Mouse (Mus musculus): ENCODE measurements around the gene Cemip2. TPM values are rescaled to one million over a fixed set of nuclear protein-coding genes. Genes with fewer than 3 reads are reported as not detected.
A peak's percentile ranks its signal among the peaks of the same experiment; 100 is the strongest.

The Cemip2 gene
- polyA plus RNA-seq, 1 experiment from 2014 or later, result 63.1 TPM

- Histone ChIP-seq H3K36me3 (peaks cover 69% of the 10 kb centered on the region), H3K27me3 (ENCODE audit: insufficient read depth, poor library complexity, severe bottlenecking) (no peaks in the 10 kb centered on the region), H3K4me1 (peaks cover 16% of the 10 kb centered on the region), H3K27ac (no peak overlapping the region), H3K4me3 (no peak overlapping the region), H3K9me3 (no peaks in the 10 kb centered on the region)
- 88% methylated on average over 5 of the region's 5 CpGs for WGBS
- DNase-seq (ENCODE audit: low spot score), result no peak
Observed at GRCm38 (mm10) chr19:21824146-21824545, 46.0 kb downstream of the Cemip2 start.

- WGBS, result 88% methylated on average over 4 of the region's 4 CpGs
- Histone ChIP-seq H3K36me3 (peaks cover 71% of the 10 kb centered on the region), H3K4me3 (no peak overlapping the region), H3K4me1 (peaks cover 8% of the 10 kb centered on the region; the same call in 1 of the 2 replicates), H3K27me3 (ENCODE audit: insufficient read depth, poor library complexity, severe bottlenecking) (no peaks in the 10 kb centered on the region), H3K27ac (no peak overlapping the region), H3K9me3 (no peaks in the 10 kb centered on the region)
- DNase-seq (ENCODE audit: low spot score), result no peak
Observed at GRCm38 (mm10) chr19:21825128-21825885, 47.2 kb downstream of the Cemip2 start.

GRCm38 (mm10) chr19:21833416-21833992 is 55.4 kb downstream of the Cemip2 start:
- H3K27ac ChIP-seq, result peak overlapping the region; percentile 8; the same call in 1 of the 2 replicates
- DNase-seq (ENCODE audit: low spot score), result no peak
- no peaks in the 10 kb centered on the region for H3K4me1 ChIP-seq
- no peaks in the 10 kb centered on the region for H3K27me3 ChIP-seq (ENCODE audit: insufficient read depth, poor library complexity, severe bottlenecking)
- H3K36me3 ChIP-seq, result peaks cover 88% of the 10 kb centered on the region
- WGBS, result 82% methylated on average over 12 of the region's 12 CpGs
- no peaks in the 10 kb centered on the region for H3K9me3 ChIP-seq
- H3K4me3 ChIP-seq, result no peak overlapping the region

GRCm38 (mm10) chr19:21834952-21835351 is 56.8 kb downstream of the Cemip2 start:
- Histone ChIP-seq H3K36me3 (peaks cover 84% of the 10 kb centered on the region), H3K4me1 (no peaks in the 10 kb centered on the region), H3K4me3 (no peak overlapping the region), H3K27ac (no peak overlapping the region), H3K9me3 (no peaks in the 10 kb centered on the region), H3K27me3 (ENCODE audit: insufficient read depth, poor library complexity, severe bottlenecking) (no peaks in the 10 kb centered on the region)
- no peak for DNase-seq (ENCODE audit: low spot score)
- 60% methylated on average over 7 of the region's 7 CpGs for WGBS

GRCm38 (mm10) chr19:21850721-21851120 is 72.6 kb downstream of the Cemip2 start:
- 80% methylated on average over 10 of the region's 10 CpGs for WGBS
- no peak for DNase-seq (ENCODE audit: low spot score)
- no peak overlapping the region for H3K4me3 ChIP-seq
- no peaks in the 10 kb centered on the region for H3K27me3 ChIP-seq (ENCODE audit: insufficient read depth, poor library complexity, severe bottlenecking)
- peaks cover 90% of the 10 kb centered on the region for H3K36me3 ChIP-seq
- H3K27ac ChIP-seq, result no peak overlapping the region
- no peaks in the 10 kb centered on the region for H3K4me1 ChIP-seq
- no peaks in the 10 kb centered on the region for H3K9me3 ChIP-seq

- Histone ChIP-seq H3K27ac (no peak overlapping the region), H3K4me1 (peaks cover 3% of the 10 kb centered on the region; the same call in 1 of the 2 replicates), H3K4me3 (no peak overlapping the region), H3K36me3 (peaks cover 69% of the 10 kb centered on the region), H3K9me3 (no peaks in the 10 kb centered on the region), H3K27me3 (ENCODE audit: insufficient read depth, poor library complexity, severe bottlenecking) (no peaks in the 10 kb centered on the region)
- 86% methylated on average over 5 of the region's 5 CpGs for WGBS
- DNase-seq (ENCODE audit: low spot score), result no peak
Observed at GRCm38 (mm10) chr19:21854526-21855228, 76.5 kb downstream of the Cemip2 start.

GRCm38 (mm10) chr19:21855421-21856128 is 77.4 kb downstream of the Cemip2 start:
- Histone ChIP-seq H3K4me1 (peaks cover 5% of the 10 kb centered on the region; the same call in 1 of the 2 replicates), H3K36me3 (peaks cover 64% of the 10 kb centered on the region), H3K4me3 (no peak overlapping the region), H3K27me3 (ENCODE audit: insufficient read depth, poor library complexity, severe bottlenecking) (no peaks in the 10 kb centered on the region), H3K27ac (no peak overlapping the region), H3K9me3 (no peaks in the 10 kb centered on the region)
- no peak for DNase-seq (ENCODE audit: low spot score)
- WGBS, result 67% methylated on average over 8 of the region's 8 CpGs

GRCm38 (mm10) chr19:21858846-21859521 is 80.8 kb downstream of the Cemip2 start:
- peaks cover 5% of the 10 kb centered on the region; the same call in 1 of the 2 replicates for H3K4me1 ChIP-seq
- WGBS, result 33% methylated on average over 12 of the region's 12 CpGs
- no peaks in the 10 kb centered on the region for H3K27me3 ChIP-seq (ENCODE audit: insufficient read depth, poor library complexity, severe bottlenecking)
- no peaks in the 10 kb centered on the region for H3K9me3 ChIP-seq
- H3K4me3 ChIP-seq, result no peak overlapping the region
- DNase-seq (ENCODE audit: low spot score), result peak; percentile 86
- H3K27ac ChIP-seq, result no peak overlapping the region
- peaks cover 38% of the 10 kb centered on the region for H3K36me3 ChIP-seq

- Histone ChIP-seq H3K9me3 (no peaks in the 10 kb centered on the region), H3K4me3 (no peak overlapping the region), H3K27me3 (ENCODE audit: insufficient read depth, poor library complexity, severe bottlenecking) (no peaks in the 10 kb centered on the region), H3K4me1 (peaks cover 6% of the 10 kb centered on the region; the same call in 1 of the 2 replicates), H3K36me3 (peaks cover 27% of the 10 kb centered on the region), H3K27ac (0 out of 2 replicates have a peak overlapping the region, but pooled peaks have one; percentile 0)
- DNase-seq (ENCODE audit: low spot score), result no peak
- 77% methylated on average over 5 of the region's 5 CpGs for WGBS
Observed at GRCm38 (mm10) chr19:21860132-21860531, 82.0 kb downstream of the Cemip2 start.

- no peak overlapping the region for H3K27ac ChIP-seq
- peaks cover 13% of the 10 kb centered on the region; the same call in 1 of the 2 replicates for H3K4me1 ChIP-seq
- WGBS, result 91% methylated on average over 6 of the region's 6 CpGs
- no peaks in the 10 kb centered on the region for H3K9me3 ChIP-seq
- H3K4me3 ChIP-seq, result no peak overlapping the region
- DNase-seq (ENCODE audit: low spot score), result no peak
- peaks cover 20% of the 10 kb centered on the region for H3K36me3 ChIP-seq
- H3K27me3 ChIP-seq (ENCODE audit: insufficient read depth, poor library complexity, severe bottlenecking), result no peaks in the 10 kb centered on the region
Observed at GRCm38 (mm10) chr19:21860894-21861293, 82.8 kb downstream of the Cemip2 start.

GRCm38 (mm10) chr19:21862289-21862990 is 84.3 kb downstream of the Cemip2 start:
- no peak overlapping the region for H3K4me3 ChIP-seq
- 87% methylated on average over 5 of the region's 5 CpGs for WGBS
- peaks cover 23% of the 10 kb centered on the region; the same call in 1 of the 2 replicates for H3K4me1 ChIP-seq
- H3K27ac ChIP-seq, result no peak overlapping the region
- DNase-seq (ENCODE audit: low spot score), result no peak
- peaks cover 6% of the 10 kb centered on the region; the same call in 1 of the 2 replicates for H3K36me3 ChIP-seq
- no peaks in the 10 kb centered on the region for H3K27me3 ChIP-seq (ENCODE audit: insufficient read depth, poor library complexity, severe bottlenecking)
- no peaks in the 10 kb centered on the region for H3K9me3 ChIP-seq

Data from heart, embryonic 10.5 days (tissue).